Mouse (Mus musculus): ENCODE results near the gene Ak5.
"Not testable (repeated sequence)": the region's sequence is repeated elsewhere in the genome, so short reads cannot be mapped to it uniquely, and the experiment has no call there.

Ak5 gene

DNA sequence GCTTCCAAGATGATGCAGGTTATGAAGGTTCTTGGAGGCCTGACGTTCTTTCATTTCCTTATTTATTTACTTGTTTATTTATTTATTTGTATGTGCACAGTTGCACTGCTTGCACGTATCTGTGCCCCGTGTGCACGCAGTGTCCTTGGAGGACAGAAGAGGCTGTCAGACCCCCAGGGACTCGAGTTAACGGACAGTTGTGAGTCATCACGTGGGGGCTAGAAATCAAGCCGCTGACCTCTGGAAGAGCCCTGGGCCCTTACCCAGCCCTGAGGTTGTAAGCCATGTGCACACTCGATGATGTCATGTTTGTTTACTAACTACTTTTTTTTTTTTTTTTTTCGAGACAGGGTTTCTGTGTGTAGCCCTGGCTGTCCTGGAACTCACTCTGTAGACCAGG lies 197.8 kb downstream of the Ak5 start:
- no peak for DNase-seq

DNA sequence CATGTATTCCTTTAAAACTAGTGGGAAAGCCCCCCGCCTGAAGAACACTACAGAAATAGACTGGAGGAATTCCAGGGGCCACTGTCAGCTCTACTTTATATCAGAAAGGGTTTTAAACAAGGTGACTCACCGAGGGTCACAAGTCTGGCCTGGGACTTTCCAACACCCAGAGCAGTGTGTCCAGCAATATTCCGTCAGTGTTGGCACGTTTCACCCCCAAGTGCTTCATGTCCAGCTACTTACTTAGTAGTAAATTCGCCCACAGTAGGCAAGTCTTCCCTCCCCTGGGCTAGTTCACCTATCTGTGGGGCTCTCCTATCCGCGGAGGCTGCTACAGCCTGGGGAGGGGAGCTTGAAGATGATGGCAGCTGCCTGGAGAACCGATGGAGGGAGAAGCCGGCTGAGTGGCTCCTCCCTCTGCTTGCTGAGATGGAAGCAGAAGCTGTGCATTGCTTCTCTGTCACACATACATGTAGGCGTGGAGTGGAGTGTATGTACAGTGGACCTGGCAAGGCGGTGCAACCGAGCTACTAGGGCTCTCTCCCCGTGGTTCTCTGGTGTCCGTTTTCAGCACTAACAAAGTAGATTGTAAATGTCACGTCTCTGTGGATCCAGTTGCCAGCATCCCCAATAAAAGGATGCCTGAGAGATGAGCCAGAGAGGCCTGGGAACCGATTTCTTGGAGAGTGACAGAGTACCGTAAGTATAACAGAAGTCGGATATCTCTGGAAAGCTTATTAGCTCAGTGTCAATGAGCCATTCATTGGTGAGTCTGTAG lies 198.5 kb downstream of the Ak5 start:
- no peak for DNase-seq

DNA sequence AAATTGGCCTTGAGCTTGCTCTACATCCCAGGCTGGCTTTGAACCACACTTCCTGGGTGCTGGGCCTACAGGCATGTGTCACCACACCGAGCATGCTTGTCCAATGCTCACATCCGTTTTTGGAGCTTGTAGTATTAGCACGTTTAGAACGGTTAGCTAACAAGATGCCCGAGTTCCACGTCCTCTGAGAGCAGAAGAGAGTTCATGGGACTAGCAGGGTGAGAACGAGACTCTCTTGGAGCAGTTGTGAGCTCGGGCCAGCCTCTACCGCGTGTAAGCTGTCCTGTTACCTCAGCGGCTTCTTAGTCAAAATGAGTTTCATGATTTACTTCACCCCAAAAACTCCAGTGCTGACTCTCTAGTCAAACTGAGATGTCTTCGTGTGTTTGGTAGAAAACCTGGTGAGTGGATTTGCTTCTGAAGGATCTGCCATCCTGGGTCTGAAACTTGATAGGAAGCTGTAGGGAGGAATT lies 199.6 kb downstream of the Ak5 start:
- no peak for DNase-seq

DNA sequence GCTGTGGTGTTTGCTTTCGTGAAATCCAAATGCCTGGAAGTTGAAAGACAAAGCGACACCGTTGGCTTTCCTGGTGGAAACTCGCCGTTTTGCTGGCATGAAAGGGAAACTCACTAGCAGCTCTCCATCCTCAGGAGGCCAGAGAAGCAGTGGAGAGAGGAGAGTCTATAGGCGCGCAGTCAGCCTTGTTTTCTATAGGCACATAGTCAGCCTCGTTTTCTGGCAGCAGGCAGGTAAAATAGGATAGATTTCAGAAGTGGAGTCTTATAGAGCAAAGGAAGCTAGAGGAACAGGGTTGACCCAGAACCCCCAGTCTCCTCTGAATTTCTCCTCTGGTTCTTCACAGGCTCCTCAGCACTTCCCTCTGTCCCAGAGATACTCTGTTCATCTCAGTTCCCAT lies 200.1 kb downstream of the Ak5 start:
- no peak for DNase-seq

DNA sequence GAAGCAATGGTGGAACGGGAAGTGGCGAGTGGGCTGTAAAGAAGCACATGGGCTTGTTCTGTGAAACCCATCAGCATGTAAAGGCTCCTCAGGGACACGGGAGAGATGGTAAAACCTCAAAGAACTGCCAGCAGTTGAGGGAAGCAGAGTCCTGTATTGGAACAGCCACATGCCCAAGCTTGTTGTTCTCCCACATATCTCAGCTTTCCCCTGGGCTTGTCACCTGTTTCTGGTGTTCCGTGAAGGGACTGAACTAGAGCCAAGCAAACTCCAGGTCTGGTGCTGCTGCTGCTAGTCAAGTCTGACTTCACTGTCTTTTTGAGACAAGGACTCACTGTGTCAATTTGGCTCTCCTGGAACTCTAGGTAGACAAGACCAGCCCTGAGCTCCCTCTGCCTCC lies 200.8 kb downstream of the Ak5 start:
- no peak for DNase-seq

DNA sequence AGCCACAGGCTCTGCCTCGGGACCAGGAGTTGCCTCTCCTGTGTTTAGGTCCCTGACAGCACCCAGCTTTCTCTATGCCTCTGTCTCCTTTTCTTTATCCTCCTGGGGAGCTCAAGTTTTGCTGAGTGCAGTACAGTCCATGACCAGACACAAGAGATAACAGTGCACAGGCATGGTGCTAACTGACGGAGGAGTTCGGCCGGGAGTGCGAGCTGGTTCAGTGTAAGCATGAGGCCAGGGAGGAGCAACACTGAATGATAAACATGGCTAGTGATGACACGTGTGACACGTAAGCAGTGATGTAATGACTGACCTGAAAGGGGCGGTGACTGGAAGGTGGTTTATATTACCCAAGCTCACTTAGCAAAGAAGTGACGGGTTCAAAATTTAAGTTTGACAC lies 201.3 kb downstream of the Ak5 start:
- DNase-seq, result no peak

DNA sequence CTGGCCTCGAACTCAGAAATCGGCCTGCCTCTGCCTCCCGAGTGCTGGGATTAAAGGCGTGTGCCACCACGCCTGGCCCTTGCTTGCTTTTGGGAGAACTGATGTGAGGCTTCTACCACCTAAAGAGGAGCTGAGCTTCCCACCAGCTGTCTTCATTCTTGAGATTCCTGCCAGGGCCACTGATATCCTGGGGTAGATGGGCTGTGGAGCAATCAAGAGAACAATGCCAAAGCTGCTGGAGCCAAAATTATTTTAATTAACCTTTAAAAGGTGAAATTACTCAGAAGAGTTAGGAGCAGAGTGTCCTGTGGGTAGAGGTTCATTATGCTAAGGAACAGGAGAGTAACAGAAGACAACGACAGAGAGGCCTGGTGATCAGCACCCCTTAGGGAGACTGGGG lies 202.8 kb downstream of the Ak5 start:
- DNase-seq, result no peak

DNA sequence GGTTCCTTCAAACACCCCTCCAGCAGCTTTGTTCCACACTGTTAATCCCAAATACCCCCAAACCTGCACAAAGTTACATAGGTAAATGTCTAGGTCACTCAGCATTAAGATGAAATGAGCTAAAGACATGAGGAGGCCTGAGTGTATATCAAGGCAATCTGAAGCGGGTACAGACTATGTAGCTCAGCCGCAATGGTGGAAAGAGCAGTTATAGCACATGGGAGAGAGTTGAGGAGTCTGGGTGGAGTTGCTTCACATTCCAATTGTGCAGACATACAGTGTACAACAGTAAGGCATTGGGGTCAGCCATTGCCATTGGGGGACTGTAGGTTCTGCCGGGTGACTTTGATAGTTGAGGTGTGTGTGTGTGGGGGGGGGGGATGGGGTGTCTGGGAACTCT lies 203.7 kb downstream of the Ak5 start:
- DNase-seq, result no peak

DNA sequence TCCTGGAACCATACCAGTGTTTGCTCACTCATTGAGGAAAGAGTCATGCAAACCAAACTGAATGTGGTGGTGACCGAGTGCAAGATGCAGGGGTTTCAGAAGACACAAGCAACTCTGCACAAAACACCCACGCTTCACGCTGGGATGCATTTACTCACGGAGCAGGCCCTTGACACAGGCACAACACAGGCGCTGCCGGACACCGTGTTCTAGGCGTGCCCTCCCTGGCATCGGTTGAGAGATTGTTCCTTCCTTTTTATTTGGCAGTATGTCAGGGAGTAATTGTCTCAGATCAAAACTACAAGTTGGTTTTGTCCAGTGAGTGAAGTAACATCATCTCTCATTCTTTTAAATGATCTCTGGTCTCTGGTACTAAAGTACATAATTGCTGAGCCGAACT lies 205.3 kb downstream of the Ak5 start:
- no peak for DNase-seq

DNA sequence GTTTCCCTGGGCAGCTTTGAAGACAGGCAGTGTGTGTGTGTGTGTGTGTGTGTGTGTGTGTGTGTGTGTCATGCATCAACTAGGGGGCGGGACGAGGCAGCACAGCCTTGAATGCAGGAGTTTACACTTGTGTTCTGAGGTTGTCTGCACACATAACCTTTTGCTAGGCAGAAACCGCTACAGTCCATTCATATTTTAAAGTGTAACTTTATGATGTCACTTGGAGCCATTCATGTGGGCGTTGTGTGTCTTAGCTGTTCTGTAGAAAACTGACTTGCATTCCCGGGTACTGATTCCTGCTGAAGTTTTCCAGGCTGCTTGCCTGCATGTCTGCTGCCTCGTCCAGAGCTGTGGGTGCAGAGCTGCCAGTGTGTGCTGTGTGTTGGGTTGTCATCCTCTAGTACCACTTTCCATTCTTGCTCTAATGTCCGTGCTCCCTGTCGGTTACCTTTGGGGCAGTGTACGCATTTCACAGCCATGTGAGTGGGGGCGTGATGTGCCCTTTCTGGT lies 206.1 kb downstream of the Ak5 start:
- no peak for DNase-seq

DNA sequence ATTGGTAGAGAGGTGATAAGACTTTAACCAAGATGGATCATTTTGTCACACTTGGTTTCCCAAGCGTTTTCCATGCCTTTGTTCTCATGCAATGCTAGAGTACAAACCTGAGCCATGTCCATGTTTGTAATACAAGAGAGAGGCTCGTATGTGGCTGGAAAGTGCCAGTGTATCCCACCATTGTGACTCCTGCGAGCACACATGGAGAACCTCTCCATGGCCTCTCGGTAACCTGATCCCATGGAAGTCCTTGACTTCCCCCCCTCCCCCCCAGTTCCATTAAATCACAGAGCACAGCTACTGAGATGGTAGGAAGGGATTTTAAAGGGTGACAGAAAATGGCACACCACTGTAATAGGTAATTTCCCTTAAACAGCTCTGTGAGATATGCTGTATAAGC lies 207.4 kb downstream of the Ak5 start:
- no peak for DNase-seq

DNA sequence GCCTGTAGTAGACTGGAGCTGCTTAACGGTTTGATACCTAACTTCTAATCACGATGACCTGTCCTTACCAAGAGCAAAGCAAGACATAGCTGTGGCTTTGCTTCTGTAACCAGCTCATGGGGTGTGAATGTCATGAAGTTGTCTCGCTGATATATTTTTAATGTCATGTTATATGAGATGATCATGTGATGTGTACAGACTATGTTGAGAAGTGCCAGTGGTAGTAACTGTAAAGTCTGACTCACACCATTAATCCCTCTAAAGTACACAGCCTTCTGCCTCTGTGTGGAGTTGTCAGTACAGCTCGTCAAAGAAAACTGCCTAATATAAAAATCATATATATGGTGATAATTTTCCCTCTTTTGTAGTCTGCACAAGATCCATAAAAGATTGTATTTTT lies 209.3 kb downstream of the Ak5 start:
- not testable (repeated sequence) for DNase-seq

DNA sequence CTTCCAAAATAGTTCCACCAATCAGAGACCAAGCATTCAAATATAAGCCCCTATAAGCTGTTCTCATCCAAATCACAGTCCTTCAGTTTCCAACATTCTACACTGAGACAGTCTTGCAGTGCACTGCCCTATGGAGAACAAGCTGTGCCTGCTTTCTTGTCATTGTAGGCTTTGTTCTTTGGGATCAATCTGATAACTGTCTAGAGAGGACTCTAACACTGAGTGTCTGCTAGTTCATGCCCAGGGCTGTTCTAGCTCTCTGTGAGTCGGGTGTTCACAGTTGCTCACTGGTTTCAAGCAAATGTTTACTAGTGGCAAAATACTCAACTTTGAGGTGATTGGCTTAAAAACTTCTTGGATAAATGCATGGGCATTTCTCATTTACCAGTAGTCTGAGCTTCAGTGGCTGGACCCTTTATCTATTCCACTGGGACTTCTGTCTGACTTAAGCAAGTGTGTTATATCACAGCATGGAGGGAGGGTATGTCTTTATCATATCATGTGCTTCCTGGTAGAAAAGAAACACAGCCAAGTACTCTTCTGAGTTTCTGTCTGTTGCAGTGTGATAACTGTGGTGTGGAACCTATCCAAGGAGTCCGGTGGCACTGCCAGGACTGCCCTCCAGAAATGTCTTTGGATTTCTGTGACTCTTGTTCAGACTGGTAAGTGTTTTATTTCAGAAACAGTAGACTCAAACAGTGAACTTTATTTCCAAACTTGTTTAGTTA lies 210.7 kb downstream of the Ak5 start:
- DNase-seq, result no peak

DNA sequence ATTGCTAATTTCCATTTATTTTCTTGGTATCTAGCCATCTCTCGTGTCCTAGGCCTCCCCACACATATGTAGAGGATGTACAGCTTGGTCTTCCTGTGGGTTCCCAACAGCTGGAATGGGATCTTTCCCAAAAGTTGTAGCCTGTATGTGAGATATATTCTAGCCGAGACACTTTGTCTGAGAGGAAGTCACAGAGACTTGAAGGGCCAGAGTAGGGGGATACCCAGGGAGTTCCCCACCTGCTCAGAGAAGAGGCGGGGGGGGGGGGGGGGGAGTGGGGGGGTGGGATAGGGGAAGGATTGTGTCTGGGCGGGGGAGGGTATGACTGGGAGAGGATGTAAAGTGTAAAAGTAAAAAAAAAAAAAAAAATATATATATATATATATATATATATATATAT lies 215.0 kb downstream of the Ak5 start:
- no peak for DNase-seq

DNA sequence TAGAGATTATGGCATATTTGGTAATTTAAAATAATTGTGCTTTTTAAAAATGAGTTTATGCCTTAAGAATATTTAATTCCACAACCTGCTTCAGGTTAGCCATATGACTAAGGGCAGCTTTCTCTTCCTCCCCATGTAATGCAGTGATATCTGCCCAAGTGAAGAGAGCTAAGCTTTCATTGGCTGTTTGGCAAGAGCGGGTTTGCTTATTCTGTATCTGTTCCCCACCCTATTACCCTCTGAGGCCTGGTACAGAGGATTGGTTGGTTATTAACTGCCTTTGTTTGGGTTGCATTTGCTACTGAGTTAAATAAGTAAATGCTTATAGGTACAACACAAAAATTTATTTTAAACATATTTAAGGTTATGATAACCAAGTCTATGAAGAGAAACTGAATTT lies 221.2 kb downstream of the Ak5 start:
- no peak for DNase-seq

DNA sequence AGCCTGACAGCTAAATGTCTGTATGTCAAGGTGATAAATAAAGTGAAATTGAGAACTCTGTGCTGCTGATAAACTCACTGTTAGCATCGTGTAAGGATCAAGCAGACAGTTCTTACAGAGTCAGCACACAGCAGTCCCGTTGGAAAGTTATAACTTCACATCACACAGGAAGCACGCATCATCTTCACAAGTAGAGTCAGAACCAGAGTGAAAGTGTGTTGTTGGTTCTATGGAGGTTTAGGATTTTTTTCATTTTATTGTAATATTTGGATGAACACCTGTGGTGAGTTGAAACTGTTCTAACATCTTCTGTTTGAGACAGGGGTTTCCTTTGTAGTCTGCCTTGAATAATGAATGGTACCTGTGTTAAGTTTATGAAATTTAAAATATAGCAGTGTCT lies 224.0 kb downstream of the Ak5 start:
- DNase-seq, result no peak

DNA sequence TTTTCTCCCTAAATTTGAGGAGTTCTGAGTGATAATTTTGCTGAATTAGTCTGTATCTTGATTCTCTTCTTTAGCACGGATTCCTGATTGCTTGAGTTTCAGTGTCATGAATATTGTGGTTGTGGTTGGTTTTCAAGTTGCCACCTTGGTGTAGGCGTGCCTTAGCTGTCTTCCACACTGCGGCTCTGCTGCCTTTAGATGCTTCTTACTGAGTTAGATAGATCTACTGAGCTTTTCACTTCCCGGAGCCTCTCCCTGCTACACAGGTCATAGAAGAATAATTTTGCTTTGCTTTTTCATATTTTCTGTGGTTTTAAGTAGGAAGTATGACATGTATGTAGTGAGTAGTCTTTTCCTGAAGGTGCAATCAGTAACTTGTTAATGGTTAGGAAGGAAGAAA lies 225.4 kb downstream of the Ak5 start:
- no peak for DNase-seq

DNA sequence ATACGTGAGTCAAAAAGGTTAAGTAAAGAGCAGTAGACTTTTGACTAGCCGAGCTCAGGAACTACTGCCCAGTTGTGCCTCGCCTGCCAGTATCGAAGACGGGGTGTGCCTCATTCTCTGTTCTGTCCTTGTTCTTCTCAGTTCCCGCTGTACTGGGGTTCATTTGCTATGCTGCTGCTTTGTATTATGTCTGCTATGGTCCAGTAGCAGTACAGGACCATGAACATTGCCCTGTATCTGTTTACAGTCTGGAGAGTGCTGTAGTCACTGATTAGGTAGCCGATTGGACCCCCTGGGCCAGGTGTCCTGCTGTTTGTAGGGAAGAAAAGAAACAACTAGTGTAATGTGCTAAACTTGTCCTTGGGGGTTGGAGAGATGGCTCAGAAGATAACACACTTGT lies 230.1 kb downstream of the Ak5 start:
- DNase-seq, result no peak

DNA sequence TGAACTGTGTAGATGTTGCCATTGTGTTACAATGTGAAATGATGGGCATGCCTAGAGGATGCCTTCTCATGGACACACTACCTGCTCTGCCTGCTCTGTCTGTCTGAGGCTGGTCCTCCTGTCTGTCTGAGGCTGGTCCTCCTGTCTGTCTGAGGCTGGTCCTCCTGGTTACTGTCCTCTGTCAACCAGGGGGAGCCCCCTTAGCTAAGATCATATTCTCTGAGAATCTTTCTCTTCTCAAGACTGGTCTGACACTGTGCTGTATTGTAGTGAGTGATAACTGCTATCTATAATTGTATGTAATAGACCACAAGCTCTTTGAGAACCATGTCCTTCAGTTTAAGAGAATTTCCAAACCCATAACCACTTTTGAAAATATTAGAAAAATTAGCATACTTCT lies 232.6 kb downstream of the Ak5 start:
- no peak for DNase-seq

DNA sequence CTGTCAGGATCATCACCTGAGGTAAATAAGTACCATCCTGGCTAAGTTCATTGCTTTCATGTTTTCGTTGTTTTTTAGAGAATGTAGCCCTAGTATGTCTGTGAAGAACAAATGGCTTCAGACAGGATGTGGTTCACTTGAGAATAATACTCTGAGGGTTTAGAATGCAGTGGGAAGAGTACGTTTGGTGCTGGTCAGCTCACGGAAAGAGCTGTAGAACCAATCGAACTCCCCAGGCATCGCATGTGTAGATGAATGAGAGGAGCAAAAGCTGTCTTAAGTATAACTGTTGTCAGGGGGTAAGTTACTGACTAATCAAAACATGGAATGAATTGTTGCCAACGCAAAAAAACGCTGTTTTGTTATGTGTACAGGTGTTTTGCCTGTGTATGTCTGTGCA lies 235.5 kb downstream of the Ak5 start:
- no peak for DNase-seq

DNA sequence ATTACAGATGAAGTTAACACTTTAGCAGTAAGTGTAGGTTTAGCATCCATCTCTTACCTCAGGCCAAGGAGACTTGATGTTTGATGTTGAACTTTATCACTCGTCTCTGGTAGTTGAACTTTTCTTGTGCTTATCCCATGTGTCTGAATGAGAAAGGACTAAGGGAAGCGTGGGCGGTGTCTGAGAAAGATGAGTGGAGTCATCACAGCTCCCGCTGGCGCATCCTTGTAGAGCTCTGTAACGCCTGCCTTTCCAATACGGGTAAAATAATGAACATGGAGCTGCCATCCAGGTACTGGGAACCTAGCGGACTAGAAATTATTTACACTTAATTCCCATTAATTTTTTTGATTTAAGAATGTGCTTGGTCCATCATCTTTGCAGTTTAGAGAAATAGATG lies 239.2 kb downstream of the Ak5 start:
- DNase-seq, result no peak

Data from lung, postnatal 4 days (tissue).